Mouse (Mus musculus): ENCODE measurements around the gene Erc2.
"Not testable (repeated sequence)": the region's sequence is repeated elsewhere in the genome, so short reads cannot be mapped to it uniquely, and the experiment has no call there.

Gene Erc2

GRCm38 (mm10) chr14:27832196-27832595 lies 210.0 kb downstream of the Erc2 start:
- DNase-seq (ENCODE audit: low read depth, low spot score) = no peak

DNA sequence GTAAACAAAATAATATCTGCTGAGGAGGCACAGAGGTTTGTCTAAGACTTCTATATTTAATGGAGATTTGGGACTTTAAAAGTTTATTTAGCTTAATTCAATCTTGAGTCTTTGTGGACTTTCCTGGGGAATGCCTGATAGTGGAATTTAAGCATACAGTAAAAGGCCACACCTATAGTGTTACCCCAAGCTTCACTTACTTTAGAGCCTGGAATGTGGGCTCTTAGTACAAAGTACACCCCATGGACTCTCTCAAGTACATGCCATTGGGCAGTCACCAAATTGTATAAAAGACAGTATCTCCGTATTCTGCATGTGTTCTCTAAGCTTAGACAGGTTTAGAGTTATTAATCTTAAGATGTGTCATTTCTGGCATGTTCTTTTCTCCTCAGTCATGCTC lies 213.1 kb downstream of the Erc2 start:
- DNase-seq (ENCODE audit: low read depth, low spot score) = no peak

DNA sequence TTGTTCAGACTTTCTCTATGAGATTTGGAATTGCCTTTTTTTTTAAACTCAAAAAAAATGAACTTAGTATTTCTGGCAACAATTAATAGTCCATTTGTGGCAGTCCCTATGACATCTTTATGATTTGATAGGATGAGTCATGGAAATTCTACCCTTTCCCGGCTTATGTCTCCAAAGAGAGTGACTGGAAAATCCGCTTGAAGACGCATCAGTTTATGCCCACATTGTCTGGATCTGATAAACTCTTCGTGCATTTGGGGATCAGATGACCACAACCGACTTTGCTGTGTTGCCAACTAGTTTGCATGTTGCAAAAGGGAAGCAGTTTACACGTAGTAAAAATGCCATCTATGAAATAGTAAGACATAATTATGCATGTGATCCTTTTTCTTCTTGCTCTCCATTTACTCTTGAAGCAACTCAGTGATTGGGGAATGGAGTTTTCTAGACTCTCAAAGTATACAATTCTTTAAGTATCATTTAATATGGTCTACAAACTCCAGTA lies 215.4 kb downstream of the Erc2 start:
- no peak for DNase-seq (ENCODE audit: low read depth, low spot score)

- no peak for DNase-seq (ENCODE audit: low read depth, low spot score)
These were observed 217.9 kb downstream of the Erc2 start for GRCm38 (mm10) chr14:27840120-27840519.

GRCm38 (mm10) chr14:27846875-27847274 lies 224.6 kb downstream of the Erc2 start:
- DNase-seq (ENCODE audit: low read depth, low spot score) = no peak

GRCm38 (mm10) chr14:27847291-27847690 lies 225.1 kb downstream of the Erc2 start:
- no peak for DNase-seq (ENCODE audit: low read depth, low spot score)

DNA sequence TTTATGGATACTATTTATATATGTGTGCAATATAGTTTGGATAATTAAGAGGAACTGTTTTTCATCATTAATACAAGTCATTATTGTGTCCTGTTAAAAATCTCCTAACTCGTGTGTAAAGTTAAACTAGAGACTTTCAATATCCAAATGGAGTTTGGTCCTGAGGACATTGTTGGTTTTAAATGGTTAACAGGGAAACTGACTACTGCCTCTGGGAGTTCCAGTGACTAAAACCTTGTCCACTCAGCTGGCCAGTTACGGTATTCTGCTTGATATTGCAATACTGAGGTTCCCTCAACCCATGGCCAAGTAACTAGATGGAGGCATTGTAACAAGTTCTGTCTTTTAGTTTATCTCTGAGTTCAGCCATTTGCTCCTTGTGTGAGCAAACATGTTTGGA lies 229.0 kb downstream of the Erc2 start:
- DNase-seq (ENCODE audit: low read depth, low spot score) = no peak

- no peak for DNase-seq (ENCODE audit: low read depth, low spot score)
These were observed 230.4 kb downstream of the Erc2 start for GRCm38 (mm10) chr14:27852606-27853005.

- no peak for DNase-seq (ENCODE audit: low read depth, low spot score)
These were observed 238.3 kb downstream of the Erc2 start for GRCm38 (mm10) chr14:27860371-27861046.

- no peak for DNase-seq (ENCODE audit: low read depth, low spot score)
These were observed 240.1 kb downstream of the Erc2 start for GRCm38 (mm10) chr14:27862299-27862698.

- no peak for DNase-seq (ENCODE audit: low read depth, low spot score)
These were observed 245.2 kb downstream of the Erc2 start for GRCm38 (mm10) chr14:27867386-27867785.

DNA sequence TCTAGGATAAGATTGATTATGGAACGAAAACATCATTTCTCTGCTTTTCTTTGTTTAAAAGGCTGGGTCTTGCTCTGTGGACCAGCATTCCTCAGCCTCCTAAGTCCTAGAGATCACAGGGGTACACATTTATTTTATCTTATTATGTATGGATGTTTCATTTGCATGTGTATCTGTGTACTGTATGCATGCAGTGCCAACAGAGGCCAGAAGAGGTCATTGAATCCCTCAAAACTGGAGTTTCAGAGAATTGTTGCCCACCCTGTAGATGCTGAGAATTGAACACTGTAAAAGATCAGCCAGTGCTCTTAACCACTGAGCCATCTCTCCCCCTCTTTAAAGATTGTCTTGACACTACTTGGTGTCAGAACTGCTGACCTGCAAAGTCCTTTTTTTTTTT lies 251.4 kb downstream of the Erc2 start:
- DNase-seq (ENCODE audit: low read depth, low spot score) = no peak

DNA sequence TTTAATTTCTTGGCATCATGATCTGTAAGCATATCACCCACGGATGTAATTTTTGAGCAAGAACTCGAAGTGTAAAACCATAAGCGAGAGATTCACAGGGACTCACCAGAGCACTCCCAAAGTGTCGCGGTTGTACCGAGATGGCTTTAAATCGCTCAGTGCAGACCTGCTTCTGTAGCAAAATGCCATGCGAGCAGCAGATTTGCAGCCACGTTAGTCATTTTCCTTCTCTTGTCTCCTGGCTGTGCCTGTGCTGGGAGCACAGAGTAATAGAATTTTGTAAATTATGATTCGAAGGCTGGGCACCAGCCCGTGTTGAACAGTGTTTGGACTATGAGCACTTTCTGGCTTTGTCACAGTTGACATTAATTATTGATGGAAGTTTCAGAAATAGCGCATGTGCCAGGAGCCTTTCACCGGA lies 253.8 kb downstream of the Erc2 start:
- no peak for DNase-seq (ENCODE audit: low read depth, low spot score)

DNA sequence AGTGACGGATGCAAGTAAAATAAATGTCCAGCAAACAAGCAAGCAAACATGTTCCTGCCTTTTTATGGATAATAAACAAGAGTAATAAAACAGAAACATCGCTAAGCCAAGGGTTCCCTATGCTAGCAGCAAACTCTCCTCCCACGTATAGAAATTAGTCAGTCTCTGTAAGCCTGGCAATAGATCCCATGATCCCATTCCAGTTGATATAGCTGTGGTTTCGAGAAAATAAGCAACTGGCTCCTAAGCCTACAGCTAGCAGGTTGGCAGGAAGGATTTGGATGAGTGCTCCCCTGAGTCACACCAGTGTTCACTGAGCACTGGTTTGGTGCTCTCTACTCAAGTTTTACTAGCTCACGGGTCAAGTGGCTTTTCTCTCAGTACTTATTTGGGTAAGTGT lies 259.7 kb downstream of the Erc2 start:
- no peak for DNase-seq (ENCODE audit: low read depth, low spot score)

DNA sequence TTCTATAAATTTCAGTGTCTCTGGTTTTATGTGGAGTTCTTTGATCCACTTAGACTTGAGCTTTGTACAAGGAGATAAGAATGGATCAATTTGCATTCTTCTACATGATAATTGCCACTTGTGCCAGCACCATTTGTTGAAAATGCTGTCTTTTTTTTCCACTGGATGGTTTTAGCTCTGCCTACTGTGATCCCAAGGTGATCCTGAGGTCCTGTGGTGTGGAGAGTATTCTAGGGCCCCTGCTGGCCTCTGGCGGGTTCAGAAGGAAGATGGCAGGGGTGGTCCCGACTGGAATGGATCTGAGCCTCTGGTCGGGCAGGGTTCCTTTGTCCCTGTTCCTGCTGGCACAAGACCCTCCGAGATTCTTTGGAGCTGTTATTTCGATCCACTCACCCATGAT lies 264.1 kb downstream of the Erc2 start:
- DNase-seq (ENCODE audit: low read depth, low spot score) = not testable (repeated sequence)

- DNase-seq (ENCODE audit: low read depth, low spot score) = no peak
These were observed 265.3 kb downstream of the Erc2 start for GRCm38 (mm10) chr14:27887488-27887887.

DNA sequence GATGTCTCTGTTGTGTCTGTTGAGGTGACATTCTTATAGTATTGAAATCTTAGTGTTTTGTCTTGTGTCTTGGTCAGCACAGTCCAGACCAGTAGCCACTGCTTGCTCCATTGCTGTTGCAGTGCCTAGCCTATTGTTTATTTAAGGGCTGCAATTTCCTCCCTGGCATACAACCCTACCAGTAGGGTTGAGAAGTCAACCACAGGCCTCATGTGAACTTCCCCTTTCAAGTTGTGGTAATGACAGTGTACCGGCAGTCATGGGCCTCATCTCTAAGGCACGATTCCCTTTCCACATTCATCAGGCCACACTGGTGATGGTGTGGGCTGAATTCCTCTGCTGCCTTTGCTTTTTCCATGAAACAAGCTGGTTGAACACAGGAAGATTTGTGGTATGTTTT lies 267.4 kb downstream of the Erc2 start:
- DNase-seq (ENCODE audit: low read depth, low spot score) = no peak

DNA sequence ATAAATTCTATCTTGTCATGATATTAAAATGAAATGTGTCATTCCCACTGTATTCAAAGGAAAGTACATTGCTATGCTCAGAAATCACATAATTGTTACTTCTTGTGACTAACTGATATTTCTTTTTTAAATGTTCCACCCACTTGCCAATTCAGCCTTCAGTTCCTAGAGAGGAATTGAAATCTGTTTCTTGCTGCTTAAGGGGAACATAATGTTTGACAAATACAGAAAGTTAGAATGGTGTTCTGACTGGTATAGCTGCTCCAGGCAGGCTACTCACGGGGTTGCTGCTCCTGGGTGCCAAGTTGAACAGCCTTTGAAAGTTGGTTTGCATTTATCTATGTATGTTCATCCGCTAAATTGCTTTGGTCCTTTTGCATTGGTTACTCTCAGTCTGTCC lies 270.2 kb downstream of the Erc2 start:
- DNase-seq (ENCODE audit: low read depth, low spot score) = no peak

- DNase-seq (ENCODE audit: low read depth, low spot score) = no peak
These were observed 279.5 kb downstream of the Erc2 start for GRCm38 (mm10) chr14:27901772-27902171.

- DNase-seq (ENCODE audit: low read depth, low spot score) = no peak
These were observed 299.6 kb downstream of the Erc2 start for GRCm38 (mm10) chr14:27921656-27922373.

DNA sequence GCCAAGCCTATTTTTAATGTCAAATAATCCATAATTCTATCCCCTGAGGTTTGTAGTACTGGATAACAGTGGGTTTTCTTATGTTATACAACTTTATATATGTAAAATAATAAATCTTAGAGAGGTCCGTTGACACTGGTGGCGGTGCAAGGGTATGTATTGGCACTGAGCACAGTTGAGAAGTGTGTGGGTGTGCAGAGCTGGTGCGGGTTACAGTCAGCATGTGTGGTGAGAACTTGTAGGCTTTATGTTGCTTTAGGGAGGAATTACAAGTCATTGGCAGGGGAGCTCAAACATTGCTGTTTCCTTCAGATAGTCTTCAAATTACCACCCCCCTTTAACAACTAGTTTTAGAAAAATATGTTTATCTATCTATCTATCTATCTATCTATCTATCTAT lies 305.1 kb downstream of the Erc2 start:
- no peak for DNase-seq (ENCODE audit: low read depth, low spot score)

GRCm38 (mm10) chr14:27933533-27933932 lies 311.3 kb downstream of the Erc2 start:
- no peak for DNase-seq (ENCODE audit: low read depth, low spot score)

- no peak for DNase-seq (ENCODE audit: low read depth, low spot score)
These were observed 313.5 kb downstream of the Erc2 start for GRCm38 (mm10) chr14:27935714-27936113.
